Mouse (Mus musculus) neural tube, embryonic 12.5 days (tissue): ENCODE results near the gene Olfr1450. TPM values are rescaled to one million over a fixed set of nuclear protein-coding genes. Genes with fewer than 3 reads are reported as not detected.
"Not testable (repeated sequence)": the region's sequence is repeated elsewhere in the genome, so short reads cannot be mapped to it uniquely, and the experiment has no call there.

Source experiments
- ATAC-seq: fragments of 200-750 bp; cut with Nextera tagmentation; 2 replicates; pipeline ENCODE4 v1.8.0; 2017; ENCODE audit warnings: low read depth, mild to moderate bottlenecking, moderate TSS enrichment, moderate library complexity; ENCODE audit not compliant: low FRiP score
- H3K27ac ChIP-seq: fragments of 300-500 bp; sonication (generic); 2 replicates; pipeline ENCODE4 v1.5.1; 2016
- H3K27me3 ChIP-seq: fragments of 300-500 bp; sonication (generic); replicated peaks from 2 replicates; pipeline ENCODE4 v1.6.1; 2016; ENCODE audit warnings: mild to moderate bottlenecking
- H3K36me3 ChIP-seq: fragments of 300-500 bp; sonication (generic); 2 replicates; pipeline ENCODE4 v1.6.1; 2016; ENCODE audit warnings: mild to moderate bottlenecking
- H3K4me1 ChIP-seq: fragments of 300-500 bp; sonication (generic); 2 replicates; pipeline ENCODE4 v1.6.1; 2016
- H3K4me2 ChIP-seq: fragments of 300-500 bp; sonication (generic); replicated peaks from 2 replicates; pipeline ENCODE4 v1.6.1; 2016; ENCODE audit warnings: mild to moderate bottlenecking
- H3K4me3 ChIP-seq: fragments of 300-500 bp; sonication (generic); 2 replicates; pipeline ENCODE4 v1.5.1; 2016
- H3K9ac ChIP-seq: fragments of 300-500 bp; sonication (generic); 2 replicates; pipeline ENCODE4 v1.6.1; 2016; ENCODE audit warnings: mild to moderate bottlenecking
- H3K9me3 ChIP-seq: fragments of 300-500 bp; sonication (generic); 2 replicates; pipeline ENCODE4 v1.6.1; 2016; ENCODE audit warnings: mild to moderate bottlenecking
- WGBS: fragments of 180-500 bp; shearing (Covaris S2); methylation state at CpG from one replicate; pipeline ENCODE4 v1.1.7; 2016; 5-methylcytosine and 5-hydroxymethylcytosine counted together
- polyA plus RNA-seq: library from polyadenylated mRNA; unstranded; fragments of >200 nt; fragmentation: Nextera tagmentation; extraction: Ambion mirVana; gene quantifications from 2 replicates; pipeline ENCODE4 v1.2.1, GENCODE M21; 2016

Gene Olfr1450
- not detected in 2 replicates for polyA plus RNA-seq

DNA sequence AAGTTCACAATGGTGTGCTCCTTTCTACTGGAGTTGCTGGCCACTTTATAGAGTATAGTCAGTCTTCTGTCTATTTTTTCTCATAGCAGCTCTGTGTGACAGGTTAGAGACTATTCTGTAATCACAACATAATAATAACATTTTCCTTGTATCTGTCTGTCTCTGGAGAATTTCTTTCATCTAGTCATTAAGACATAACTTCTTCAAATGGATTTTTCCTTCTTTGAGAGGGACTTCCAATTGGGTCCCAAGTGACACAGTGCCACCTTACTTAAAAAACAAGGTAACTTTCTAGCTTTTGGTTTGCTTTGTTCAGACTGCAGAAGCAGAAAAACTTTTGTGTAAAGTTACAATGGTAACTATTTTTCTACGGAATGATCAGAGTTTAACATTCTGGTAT lies at the start of gene Olfr1450:
Gene Olfr1450 (plus strand): TSS at position 301 of the 400 bp plus-strand sequence.
- H3K4me3 ChIP-seq: no peak within 1 kb of the TSS
- no peak within 1 kb of the TSS for H3K4me2 ChIP-seq
- no peak within 1 kb of the TSS for H3K9ac ChIP-seq
- peaks cover 4% of the 10 kb centered on the region for H3K9me3 ChIP-seq
- H3K4me1 ChIP-seq: no peaks in the 10 kb centered on the region
- ATAC-seq: no peak
- no peaks in the 10 kb centered on the region for H3K36me3 ChIP-seq
- WGBS: 80% methylated on average over 1 of the region's 1 CpGs
- no peak within 1 kb of the TSS for H3K27ac ChIP-seq
- H3K27me3 ChIP-seq: no peaks in the 10 kb centered on the region

DNA sequence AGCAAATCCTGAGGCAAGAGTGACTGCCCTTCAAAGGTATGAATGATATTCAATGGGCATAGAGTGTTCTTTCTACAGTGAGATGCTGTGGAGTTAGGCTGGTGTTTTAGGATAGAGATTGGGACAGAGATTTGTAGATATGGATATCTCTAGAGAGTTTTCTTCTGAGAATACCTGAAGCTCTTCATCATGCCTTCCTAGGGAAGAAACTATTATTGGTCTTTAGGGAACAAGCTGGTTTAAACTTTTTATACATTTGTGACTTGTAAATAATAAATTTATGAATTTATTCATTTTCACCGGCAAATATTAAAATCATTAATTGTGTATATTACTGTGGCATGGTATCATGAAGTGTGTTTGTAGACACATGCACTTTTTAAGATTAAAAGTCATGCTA lies 46.4 kb upstream of the Olfr1450 start, which contains the start of gene Olfr1447:
Gene Olfr1447 (minus strand): TSS at position 101 of the 400 bp plus-strand sequence.
- 95% methylated on average over 1 of the region's 1 CpGs for WGBS

DNA sequence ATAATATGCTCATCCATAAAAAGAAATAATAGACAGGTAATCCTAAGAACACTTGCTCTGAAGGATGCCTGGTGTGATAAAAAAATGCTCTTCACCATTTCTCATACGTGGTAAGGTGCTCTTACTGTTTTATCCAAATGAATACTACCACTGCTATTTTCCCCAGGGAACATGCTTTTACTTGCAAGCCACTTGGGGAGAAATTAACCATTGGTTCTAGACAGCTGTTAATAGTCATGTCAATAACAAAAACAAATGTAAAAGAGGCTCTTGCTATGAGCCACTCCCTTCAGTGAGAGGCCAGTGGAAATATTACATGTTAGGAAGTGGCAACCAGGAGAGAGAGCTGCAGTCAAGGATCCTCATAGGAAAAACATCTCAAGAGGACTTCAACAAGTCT lies 25.7 kb upstream of the Olfr1450 start, which contains the start of gene Olfr1448:
Gene Olfr1448 (minus strand): TSS at position 101 of the 400 bp plus-strand sequence.
- 75% methylated on average over 1 of the region's 1 CpGs for WGBS

More for the DNA sequence above, 46.4 kb upstream of the Olfr1450 start, which contains the start of gene Olfr1447:
- ATAC-seq: no peak
- Histone ChIP-seq H3K4me3 (no peak within 1 kb of the TSS), H3K4me2 (no peak within 1 kb of the TSS), H3K9me3 (0 out of 2 replicates have a peak, but pooled peaks cover 6% of the 10 kb centered on the region), H3K9ac (no peak within 1 kb of the TSS), H3K36me3 (no peaks in the 10 kb centered on the region), H3K27ac (no peak within 1 kb of the TSS), H3K4me1 (no peaks in the 10 kb centered on the region), H3K27me3 (no peaks in the 10 kb centered on the region)

DNA sequence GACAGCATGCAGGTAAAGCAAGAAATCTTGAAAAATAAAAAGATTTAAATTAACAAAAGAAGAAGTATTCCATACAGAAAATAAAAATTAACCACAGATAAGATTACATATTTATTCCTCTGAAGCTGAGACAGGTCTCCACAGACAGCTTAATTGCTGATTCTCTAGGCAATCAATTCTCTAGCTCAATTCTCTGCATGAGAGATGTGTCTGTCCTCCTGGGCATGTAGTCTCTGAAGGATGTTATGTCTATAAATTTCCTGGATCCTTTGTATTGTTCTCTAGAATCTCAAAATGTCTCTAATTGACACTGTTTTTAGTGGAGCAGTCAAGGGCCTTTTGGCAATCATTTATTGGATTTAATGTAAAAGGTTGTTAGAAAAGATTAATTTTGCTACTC lies 19.5 kb upstream of the Olfr1450 start, which contains the start of gene Olfr1449:
Gene Olfr1449 (plus strand): TSS at position 301 of the 400 bp plus-strand sequence.
- no peak for ATAC-seq
- Histone ChIP-seq H3K4me2 (no peak within 1 kb of the TSS), H3K9ac (no peak within 1 kb of the TSS), H3K4me3 (no peak within 1 kb of the TSS), H3K4me1 (no peaks in the 10 kb centered on the region), H3K27me3 (no peaks in the 10 kb centered on the region), H3K9me3 (peaks cover 12% of the 10 kb centered on the region; the same call in 1 of the 2 replicates), H3K36me3 (no peaks in the 10 kb centered on the region), H3K27ac (no peak within 1 kb of the TSS)

More for the DNA sequence above, 25.7 kb upstream of the Olfr1450 start, which contains the start of gene Olfr1448:
- H3K9ac ChIP-seq: no peak within 1 kb of the TSS
- no peak within 1 kb of the TSS for H3K4me2 ChIP-seq
- no peaks in the 10 kb centered on the region for H3K27me3 ChIP-seq
- no peak within 1 kb of the TSS for H3K4me3 ChIP-seq
- no peaks in the 10 kb centered on the region for H3K4me1 ChIP-seq
- H3K36me3 ChIP-seq: no peaks in the 10 kb centered on the region
- H3K27ac ChIP-seq: no peak within 1 kb of the TSS
- no peak for ATAC-seq
- H3K9me3 ChIP-seq: peaks cover 3% of the 10 kb centered on the region; the same call in 1 of the 2 replicates

DNA sequence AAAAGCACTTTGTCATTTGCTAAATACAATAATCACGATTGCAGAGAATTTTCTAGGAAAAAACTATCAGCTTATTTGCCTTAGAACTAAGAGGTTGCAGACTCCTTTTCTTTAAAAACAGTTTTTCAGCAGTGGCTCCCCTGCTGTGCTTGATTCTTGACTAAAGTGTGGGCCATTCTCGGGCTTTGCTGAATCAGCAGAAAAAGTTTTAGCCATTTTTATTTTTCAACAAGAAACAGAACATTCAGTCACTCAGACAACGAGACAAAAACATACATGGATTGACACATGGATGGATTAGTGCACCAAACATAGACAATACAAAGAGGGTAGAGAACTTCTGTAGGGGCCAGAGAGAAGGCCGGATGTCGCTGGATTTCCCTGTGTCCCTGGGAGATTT lies 20.0 kb downstream of the Olfr1450 start:
- peaks cover 20% of the 10 kb centered on the region; the same call in 1 of the 2 replicates for H3K9me3 ChIP-seq
- WGBS: 83% methylated on average over 5 of the region's 5 CpGs
- H3K27me3 ChIP-seq, ATAC-seq, H3K9ac ChIP-seq, H3K27ac ChIP-seq, H3K4me2 ChIP-seq, H3K36me3 ChIP-seq, H3K4me1 ChIP-seq, H3K4me3 ChIP-seq: not testable (repeated sequence)

DNA sequence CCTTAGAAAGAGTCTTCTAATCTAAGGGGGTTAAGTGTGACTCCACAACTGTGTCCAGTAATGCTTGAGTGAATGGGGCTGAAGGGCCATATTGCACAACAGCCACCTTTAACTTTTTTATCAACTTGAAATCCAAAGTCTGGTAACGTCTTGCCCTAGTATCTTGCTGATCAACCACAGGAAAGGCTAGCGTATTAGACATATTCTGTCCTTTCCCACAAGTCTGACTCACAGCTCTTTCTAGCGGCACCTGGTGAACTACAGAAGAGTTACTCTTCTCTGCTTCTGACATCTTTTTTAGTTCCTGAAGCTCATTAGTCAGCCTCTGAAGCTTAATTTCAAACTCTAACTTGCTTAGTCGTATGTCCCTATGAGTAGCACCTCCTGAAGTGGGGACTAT lies 42.3 kb downstream of the Olfr1450 start:
- not testable (repeated sequence) for H3K4me3 ChIP-seq, H3K9ac ChIP-seq, H3K36me3 ChIP-seq, H3K27me3 ChIP-seq, H3K9me3 ChIP-seq, H3K4me1 ChIP-seq, H3K4me2 ChIP-seq, H3K27ac ChIP-seq, ATAC-seq
- 94% methylated on average over 4 of the region's 4 CpGs for WGBS

DNA sequence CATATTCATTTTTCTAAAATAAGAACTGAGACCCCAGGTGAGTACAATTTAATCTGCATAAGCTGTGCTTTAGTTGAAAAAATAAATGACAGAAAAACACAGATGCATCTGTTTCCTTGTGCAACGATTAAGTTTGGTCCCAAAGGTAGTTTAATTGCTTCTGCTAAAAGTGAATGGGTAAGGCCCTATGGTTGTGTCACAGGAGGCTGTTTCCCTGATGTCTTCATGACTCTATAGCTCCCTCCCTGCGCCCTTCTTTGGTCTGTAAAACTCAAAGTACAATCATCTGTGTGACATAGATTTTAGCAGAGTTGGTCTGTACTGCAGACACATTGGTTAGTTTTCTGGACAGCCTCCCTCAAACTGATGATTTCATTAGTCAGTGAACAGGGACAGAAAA lies 44.7 kb downstream of the Olfr1450 start, which contains the start of gene Olfr1451:
Gene Olfr1451 (plus strand): TSS at position 301 of the 400 bp plus-strand sequence.
- Histone ChIP-seq H3K9me3 (no peaks in the 10 kb centered on the region), H3K27ac (no peak within 1 kb of the TSS)
- 80% methylated on average over 2 of the region's 2 CpGs for WGBS

More for the DNA sequence above, 44.7 kb downstream of the Olfr1450 start, which contains the start of gene Olfr1451:
- Histone ChIP-seq H3K4me3 (no peak within 1 kb of the TSS), H3K9ac (no peak within 1 kb of the TSS), H3K4me2 (no peak within 1 kb of the TSS), H3K4me1 (no peaks in the 10 kb centered on the region), H3K36me3 (no peaks in the 10 kb centered on the region), H3K27me3 (no peaks in the 10 kb centered on the region)
- ATAC-seq: no peak

Other genes with a start within 250 kb of the Olfr1450 start
- gene Cntf, start 184.6 kb upstream of the Olfr1450 start, polyA plus RNA-seq: 1.5 and 1.6 TPM in 2 replicates
- gene Zfp91, start 154.1 kb upstream of the Olfr1450 start, polyA plus RNA-seq: 19.3 and 19.9 TPM in 2 replicates
- 1.3 and 1.4 TPM in 2 replicates for gene Lpxn, start 154.1 kb upstream of the Olfr1450 start, polyA plus RNA-seq
- not detected in 2 replicates for gene Gm5244, start 103.6 kb upstream of the Olfr1450 start, polyA plus RNA-seq
- gene Olfr1444, start 93.0 kb upstream of the Olfr1450 start, polyA plus RNA-seq: not detected in 2 replicates
- gene Olfr1445, start 66.4 kb upstream of the Olfr1450 start, polyA plus RNA-seq: not detected in 2 replicates
- not detected in 2 replicates for gene Olfr1446, start 56.7 kb upstream of the Olfr1450 start, polyA plus RNA-seq
- not detected in 2 replicates for gene Olfr1447, start 46.5 kb upstream of the Olfr1450 start, polyA plus RNA-seq
- gene Olfr1448, start 25.8 kb upstream of the Olfr1450 start, polyA plus RNA-seq: not detected in 2 replicates
- not detected in 2 replicates for gene Olfr1449, start 19.4 kb upstream of the Olfr1450 start, polyA plus RNA-seq
- not detected in 2 replicates for gene Olfr1451, start 44.8 kb downstream of the Olfr1450 start, polyA plus RNA-seq
- gene Olfr1453, start 78.1 kb downstream of the Olfr1450 start, polyA plus RNA-seq: not detected in 2 replicates
- not detected in 2 replicates for gene Olfr1454, start 110.4 kb downstream of the Olfr1450 start, polyA plus RNA-seq
- not detected in 2 replicates for gene Olfr1457, start 147.6 kb downstream of the Olfr1450 start, polyA plus RNA-seq
- not detected in 2 replicates for gene Olfr1458, start 156.5 kb downstream of the Olfr1450 start, polyA plus RNA-seq
- not detected in 2 replicates for gene Olfr1459, start 199.3 kb downstream of the Olfr1450 start, polyA plus RNA-seq
- not detected in 2 replicates for gene Olfr1461, start 212.7 kb downstream of the Olfr1450 start, polyA plus RNA-seq
- not detected in 2 replicates for gene Olfr1462, start 235.5 kb downstream of the Olfr1450 start, polyA plus RNA-seq